Mouse (Mus musculus) left cerebral cortex, postnatal 4 days (tissue): ENCODE measurements at regions not wholly inside any gene's neighbourhood (a gene's known extent, or its start where the extent isn't known, plus 50 kb on each side); places are given as distances from the start of the nearest gene placed in this dataset.

ENCODE experiments used
- DNase-seq: peaks from one replicate; pipeline ENCODE4 v3.0.0-alpha.2; 2022
- intact Hi-C: fragments of 180-260 bp; cut with DNase I; formaldehyde crosslinking; loops from one replicate; pipeline ENCODE4 v1.15.1; 2025

DNA sequence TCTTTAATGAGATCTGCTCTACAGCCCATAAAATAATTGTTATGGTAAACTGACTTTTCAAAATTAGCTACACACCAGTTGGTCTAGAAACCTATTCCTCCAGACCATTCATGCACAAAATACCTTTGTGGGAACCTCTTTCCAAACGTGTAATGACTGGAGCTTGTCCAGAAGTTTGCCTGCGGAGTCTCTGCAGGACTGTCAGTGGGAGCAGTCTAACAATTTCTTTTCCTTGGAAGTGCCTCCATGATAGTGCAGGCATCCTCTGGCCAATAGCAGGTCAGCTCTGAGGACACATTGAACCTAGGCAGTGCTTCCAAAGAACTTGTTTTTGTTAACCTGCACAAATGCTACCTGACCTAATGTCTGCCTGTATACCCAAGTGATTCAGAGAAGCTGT is 932.3 kb downstream of the Pcdh9 start:
- DNase-seq: peak; percentile 32
- intact Hi-C loops: no loop called here

DNA sequence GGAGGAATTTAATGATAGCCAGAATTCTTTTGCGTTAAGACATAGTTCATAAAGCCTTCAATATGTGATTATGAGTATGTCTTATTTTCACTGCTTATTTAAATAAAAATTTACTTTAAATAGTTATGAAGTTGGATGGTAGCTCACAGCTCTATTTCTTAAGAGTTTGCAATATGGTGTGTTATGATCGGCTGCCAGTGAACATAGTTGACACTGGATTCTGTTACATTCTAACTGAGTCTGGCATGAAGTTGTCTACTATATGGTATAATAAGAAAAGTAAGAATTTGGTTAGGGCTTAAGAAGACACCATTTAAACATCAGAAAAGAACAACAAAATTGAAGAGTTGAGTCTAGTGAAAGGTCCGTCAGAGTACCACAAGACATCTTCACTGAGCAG is 935.0 kb downstream of the Pcdh9 start:
- intact Hi-C loops: no loop called here
- no peak for DNase-seq

GRCm38 (mm10) chr14:92907623-92908045 is 982.8 kb downstream of the Pcdh9 start:
- peak; percentile 71 for DNase-seq
- intact Hi-C loops: no loop called here

DNA sequence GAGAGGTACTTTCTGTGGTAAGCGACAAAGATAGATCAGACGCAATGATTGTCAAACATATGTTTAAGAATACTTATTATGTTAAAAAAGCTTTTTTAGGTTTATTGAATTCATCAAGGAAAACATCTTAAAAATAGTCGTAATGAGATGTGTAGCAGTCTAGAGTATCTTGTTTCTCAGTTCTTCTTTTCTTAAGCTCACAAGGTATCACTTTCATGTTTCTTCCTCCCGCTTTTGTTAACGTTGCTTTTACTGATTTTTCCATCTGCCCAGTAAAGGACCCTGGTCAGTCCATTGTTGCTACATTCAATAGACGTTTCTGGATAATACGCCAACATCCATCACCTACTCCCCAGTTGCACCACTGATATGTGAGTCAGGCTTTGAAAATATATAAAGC is 1015.9 kb downstream of the Pcdh9 start:
- intact Hi-C loops: no loop called here
- DNase-seq: no peak

DNA sequence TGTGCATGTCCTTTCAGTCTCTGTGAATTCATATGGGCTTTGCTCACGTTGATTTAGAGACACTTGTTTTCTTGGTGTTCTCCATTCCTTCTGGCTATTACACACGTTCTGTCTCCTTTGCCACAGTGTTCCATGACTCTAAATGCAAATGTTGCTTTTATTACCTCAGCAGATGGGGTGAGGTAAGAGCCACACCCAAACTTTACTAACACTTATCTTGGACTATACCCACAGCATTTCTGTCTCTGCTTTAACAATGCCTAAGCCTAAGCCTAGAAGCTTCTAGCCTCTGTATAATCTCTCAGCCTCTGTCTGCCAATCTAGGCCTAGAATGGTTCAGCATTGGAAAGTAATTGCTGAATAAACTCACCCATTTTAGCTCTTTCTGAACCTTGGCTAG is 1024.0 kb downstream of the Pcdh9 start:
- no peak for DNase-seq
- intact Hi-C loops: no loop called here

GRCm38 (mm10) chr14:92862942-92863341 is 1027.5 kb downstream of the Pcdh9 start:
- intact Hi-C loops: no loop called here
- no peak for DNase-seq

GRCm38 (mm10) chr14:92860723-92861122 is 1029.8 kb downstream of the Pcdh9 start:
- intact Hi-C loops: no loop called here

GRCm38 (mm10) chr14:92833646-92834045 is 1056.8 kb downstream of the Pcdh9 start:
- intact Hi-C loops: no loop called here
- no peak for DNase-seq

More at GRCm38 (mm10) chr14:92860723-92861122, 1029.8 kb downstream of the Pcdh9 start:
- no peak for DNase-seq

- intact Hi-C loops: no loop called here
- no peak for DNase-seq
Observed at GRCm38 (mm10) chr14:92829171-92829570, 1061.3 kb downstream of the Pcdh9 start.

DNA sequence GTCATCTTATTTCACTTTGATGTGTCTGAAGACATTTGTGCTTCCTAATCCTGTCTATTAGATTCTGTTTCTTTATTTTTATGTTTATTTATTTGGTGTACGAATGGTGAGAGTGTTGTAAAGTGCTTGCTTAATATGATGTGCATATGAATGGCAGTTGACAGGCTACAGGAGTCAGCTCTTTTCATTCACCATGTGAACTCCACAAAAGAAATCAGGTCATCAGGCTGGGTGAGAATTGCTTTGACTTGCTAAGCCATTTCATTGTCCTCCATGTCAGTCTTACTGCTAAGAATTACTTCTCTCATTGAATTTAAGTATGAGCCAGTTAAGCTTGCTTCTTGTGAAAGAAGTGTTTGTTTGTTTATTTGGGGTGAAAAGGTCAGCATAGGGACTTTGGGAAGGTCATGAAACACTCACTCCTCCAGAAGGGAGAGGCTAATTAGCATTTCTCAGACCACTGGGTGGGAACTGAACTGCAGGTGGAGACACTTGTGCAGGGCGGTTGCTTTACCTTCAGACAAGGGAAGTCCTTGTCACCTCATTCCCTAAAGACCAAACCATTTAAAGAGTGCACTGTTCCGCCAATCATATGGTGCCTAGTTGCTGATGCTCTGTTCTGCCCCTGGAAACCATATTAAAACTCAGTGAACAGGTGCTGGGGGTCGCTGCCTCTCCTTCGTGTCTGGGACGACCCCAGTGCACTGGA is 1063.7 kb downstream of the Pcdh9 start:
- intact Hi-C loops: no loop called here
- no peak for DNase-seq

DNA sequence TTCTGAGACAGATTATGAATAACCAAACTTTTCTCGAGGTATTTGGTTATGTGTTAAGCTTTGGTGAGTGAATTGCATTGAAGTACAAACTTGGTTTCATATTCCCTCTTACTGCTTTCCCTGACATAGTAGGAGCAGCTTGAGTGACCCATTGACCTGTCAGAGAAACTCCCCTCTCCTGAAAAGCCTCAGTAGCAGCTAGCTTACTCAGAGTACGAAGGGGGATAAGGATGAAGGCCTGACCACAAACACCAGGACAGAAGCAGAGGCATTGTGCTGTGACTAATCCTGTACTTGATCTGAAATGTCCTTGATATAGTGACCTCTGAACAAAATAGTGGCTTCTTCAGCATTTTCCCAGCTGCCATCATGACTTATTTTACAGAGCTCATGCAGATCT is 1070.4 kb downstream of the Pcdh9 start:
- DNase-seq: no peak
- intact Hi-C loops: no loop called here
